Mouse (Mus musculus) CD4-positive, CD25-positive, alpha-beta regulatory T cell, adult 4 months (primary cell): ENCODE results near the gene Mapkapk3. TPM values are rescaled to one million over a fixed set of nuclear protein-coding genes. Genes with fewer than 3 reads are reported as not detected.

Source experiments
- polyA plus RNA-seq, 2 experiments: library from polyadenylated mRNA; unstranded; fragments of 100-300 nt; shearing (Covaris generic); gene quantifications; one replicate each; pipeline ENCODE4 v1.2.1; 2017

The Mapkapk3 gene
- polyA plus RNA-seq, 2 experiments from 2014 or later, result 52.7 to 58.5 TPM

Other genes with a start within 250 kb of the Mapkapk3 start
- gene Dock3, start 58.0 kb downstream of the Mapkapk3 start, polyA plus RNA-seq, result under 1 TPM in 1 of 2 experiments, not detected in 1; 0.05 TPM
- 100 to 1,000 TPM; 102 to 161 TPM for gene Cish, start 6.1 kb upstream of the Mapkapk3 start, polyA plus RNA-seq
- gene Hemk1, start 48.5 kb upstream of the Mapkapk3 start, polyA plus RNA-seq, result 10 to 100 TPM; 27.8 to 29.1 TPM
- gene 6430571L13Rik, start 50.7 kb upstream of the Mapkapk3 start, polyA plus RNA-seq, result 1 to 10 TPM; 1.8 to 3.0 TPM
- under 1 TPM; 0.52 to 0.73 TPM for gene Cacna2d2, start 109.7 kb upstream of the Mapkapk3 start, polyA plus RNA-seq
- gene Tmem115, start 244.1 kb upstream of the Mapkapk3 start, polyA plus RNA-seq, result 10 to 100 TPM; 19.7 to 28.0 TPM